Mouse (Mus musculus) ovary, postnatal 36 days (tissue): ENCODE measurements around the gene Lpin3.

Experiments
- DNase-seq: peaks from one replicate; pipeline ENCODE4 v3.0.0; 2022; ENCODE audit warnings: low spot score, mixed read lengths

Gene Lpin3

DNA sequence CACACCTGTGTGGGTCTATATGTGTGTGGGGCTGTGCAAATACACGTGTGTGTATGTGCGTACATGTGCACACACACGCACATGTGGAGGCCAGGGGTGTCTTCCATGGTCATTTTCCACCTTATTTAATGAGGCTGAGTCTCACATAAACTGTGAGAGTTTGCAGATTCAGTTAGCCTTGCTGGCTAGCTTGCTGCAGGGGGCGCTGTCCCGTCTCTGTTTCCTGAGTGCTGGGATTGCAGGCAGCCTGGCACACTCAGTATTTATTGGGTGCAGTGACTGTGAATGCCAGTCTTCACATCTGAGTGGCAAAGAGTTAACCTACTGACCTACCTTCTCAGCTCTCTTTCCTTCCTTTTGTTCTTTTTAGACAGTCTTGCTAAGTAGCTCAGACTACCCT is 53.4 kb downstream of the Lpin3 start:
- no peak for DNase-seq

DNA sequence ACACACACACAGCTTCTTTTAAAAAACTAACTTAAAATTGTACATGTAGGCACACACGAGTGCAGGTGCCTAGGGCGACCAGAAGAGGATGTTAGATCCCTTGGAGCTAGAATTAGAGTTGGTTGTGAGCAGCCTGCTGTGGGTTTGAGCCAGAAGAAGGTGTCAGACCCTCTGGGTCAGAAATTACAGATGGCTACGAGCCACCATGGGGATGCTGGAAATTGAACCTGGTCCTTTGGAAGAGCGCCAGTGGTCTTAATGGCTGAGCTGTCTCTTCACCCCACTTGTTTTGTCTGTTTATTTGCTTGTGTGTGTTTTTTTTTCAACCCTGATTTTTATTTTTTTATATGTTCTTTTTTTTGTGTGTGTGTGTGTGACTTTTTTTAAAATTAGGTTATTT is 54.0 kb downstream of the Lpin3 start:
- DNase-seq, result no peak

- DNase-seq, result peak; percentile 24
Measured at GRCm38 (mm10) chr2:160940930-160941709, 60.6 kb downstream of the Lpin3 start.

GRCm38 (mm10) chr2:160942443-160942842 is 62.0 kb downstream of the Lpin3 start:
- no peak for DNase-seq

DNA sequence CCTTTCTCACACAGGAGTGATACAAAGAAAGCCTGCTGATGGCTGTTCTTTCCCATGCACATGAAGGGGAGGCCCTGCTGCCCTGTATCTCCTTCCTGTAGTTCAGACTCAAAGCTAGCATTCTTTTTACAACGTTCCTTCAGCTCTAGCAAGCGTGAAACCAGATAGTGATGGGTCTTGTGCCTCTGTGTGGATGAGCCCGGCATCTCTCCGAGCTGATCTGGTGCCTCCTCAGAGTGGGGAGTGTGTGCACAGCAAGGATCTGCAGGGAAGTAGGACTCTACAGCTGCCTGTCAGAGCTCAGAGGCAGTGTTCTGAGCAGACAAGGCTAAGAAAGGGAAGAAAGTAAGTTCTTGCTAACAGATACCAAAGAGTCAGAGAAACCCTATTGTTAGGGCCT is 71.1 kb downstream of the Lpin3 start:
- DNase-seq, result no peak

DNA sequence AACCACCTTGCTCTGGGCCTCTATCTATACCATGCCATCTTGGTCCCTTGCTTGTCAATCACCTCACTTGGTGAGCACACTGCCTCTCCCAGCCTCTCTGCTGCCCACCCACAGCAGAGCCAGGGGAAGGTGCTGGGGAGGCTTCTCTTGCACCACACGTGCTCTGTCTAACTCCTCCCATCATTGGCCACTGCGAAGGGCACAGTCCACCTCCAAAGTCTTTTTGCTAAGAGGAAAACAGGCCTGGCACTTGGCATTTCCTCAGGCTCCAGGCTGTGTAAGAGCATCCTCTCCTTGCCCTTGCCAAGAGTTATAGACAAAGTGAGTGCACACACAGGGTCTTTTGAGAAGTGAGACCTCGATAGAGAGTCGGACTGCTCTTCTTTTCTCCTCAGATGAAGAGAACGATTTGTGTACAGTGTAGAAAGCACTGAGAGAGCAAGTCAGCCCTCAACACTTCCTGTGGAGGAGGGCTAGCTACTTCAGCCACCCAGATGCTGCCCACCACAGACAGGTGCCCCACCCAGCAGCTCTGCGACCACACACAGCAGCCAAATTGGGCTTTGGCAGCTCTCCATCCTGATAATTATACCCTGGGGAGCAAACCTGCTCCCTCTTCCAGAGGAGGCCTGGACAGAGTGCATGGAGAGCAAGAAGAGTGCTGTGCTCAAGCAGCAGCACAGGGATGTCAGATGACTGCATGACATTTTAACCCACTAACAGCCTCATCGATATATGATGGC is 72.8 kb downstream of the Lpin3 start:
- no peak for DNase-seq

DNA sequence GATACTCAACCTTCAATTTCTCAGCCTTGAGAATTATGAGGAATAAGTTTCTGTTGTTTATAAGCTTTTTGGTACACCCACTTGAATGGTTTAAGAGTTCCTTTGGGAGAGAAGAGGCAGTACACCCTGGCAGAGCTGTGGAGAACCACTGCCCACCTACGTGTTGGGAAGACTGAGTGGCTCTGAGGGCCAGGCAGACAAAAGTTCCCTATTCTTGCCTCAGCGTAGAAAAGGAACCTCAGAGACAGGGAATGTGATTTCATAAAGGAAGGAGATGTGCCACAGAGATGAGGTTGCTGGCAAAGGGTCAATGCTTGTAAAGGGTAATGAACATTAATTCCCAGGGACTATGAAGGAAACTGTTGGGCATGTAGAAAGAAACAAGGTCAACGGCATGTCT is 74.1 kb downstream of the Lpin3 start:
- no peak for DNase-seq

DNA sequence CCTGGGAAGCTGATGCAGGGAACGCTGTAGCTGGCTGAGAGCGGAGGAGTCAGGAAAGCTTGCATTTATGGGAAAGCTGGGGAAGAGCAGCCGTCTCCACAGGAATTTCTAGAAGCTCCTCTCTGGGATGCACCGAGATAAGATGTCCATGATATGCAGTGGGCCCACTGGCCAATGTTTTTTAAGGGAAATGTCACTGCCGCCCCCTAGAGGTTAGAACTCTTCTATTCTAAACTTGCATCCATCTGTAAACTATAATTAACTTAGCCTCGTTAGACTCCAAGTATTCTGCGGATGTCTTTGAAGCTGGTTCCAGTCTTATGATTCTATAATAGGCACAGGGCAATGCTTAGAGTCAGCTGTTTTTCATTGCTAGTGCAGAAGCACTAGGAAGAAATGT is 74.9 kb downstream of the Lpin3 start:
- DNase-seq, result no peak
